Mouse (Mus musculus) forebrain, embryonic 15.5 days (tissue): ENCODE measurements around the gene Lin54. TPM values are rescaled to one million over a fixed set of nuclear protein-coding genes. Genes with fewer than 3 reads are reported as not detected.

Experiments
- ATAC-seq: fragments of 200-750 bp; cut with Nextera tagmentation; replicated peaks from 2 replicates; pipeline ENCODE4 v1.8.0; 2017; ENCODE audit warnings: mild to moderate bottlenecking, moderate TSS enrichment, moderate library complexity
- H3K27ac ChIP-seq: fragments of 300-500 bp; sonication (generic); replicated peaks from 2 replicates; pipeline ENCODE4 v1.5.1; 2015; ENCODE audit warnings: mild to moderate bottlenecking, inconsistent platforms
- H3K27me3 ChIP-seq: fragments of 300-500 bp; sonication (generic); 2 replicates; pipeline ENCODE4 v1.6.1; 2015; ENCODE audit warnings: inconsistent platforms
- H3K36me3 ChIP-seq: fragments of 300-500 bp; sonication (generic); 2 replicates; pipeline ENCODE4 v1.6.1; 2015; ENCODE audit warnings: mild to moderate bottlenecking, inconsistent platforms
- H3K4me1 ChIP-seq: fragments of 300-500 bp; sonication (generic); 2 replicates; pipeline ENCODE4 v1.6.1; 2015; ENCODE audit warnings: inconsistent platforms
- H3K4me2 ChIP-seq: fragments of 300-500 bp; sonication (generic); replicated peaks from 2 replicates; pipeline ENCODE4 v1.6.1; 2015; ENCODE audit warnings: mild to moderate bottlenecking, inconsistent platforms
- H3K4me3 ChIP-seq: fragments of 300-500 bp; sonication (generic); 2 replicates; pipeline ENCODE4 v1.5.1; 2015; ENCODE audit warnings: mild to moderate bottlenecking, inconsistent platforms
- H3K9ac ChIP-seq: fragments of 300-500 bp; sonication (generic); replicated peaks from 2 replicates; pipeline ENCODE4 v1.6.1; 2015; ENCODE audit warnings: mild to moderate bottlenecking, inconsistent platforms
- H3K9me3 ChIP-seq: fragments of 300-500 bp; sonication (generic); 2 replicates; pipeline ENCODE4 v1.6.1; 2016; ENCODE audit warnings: inconsistent platforms
- WGBS: fragments of 180-500 bp; shearing (Covaris S2); methylation state at CpG from one replicate; pipeline ENCODE4 v1.1.7; 2015; ENCODE audit warnings: mixed read lengths; 5-methylcytosine and 5-hydroxymethylcytosine counted together
- polyA plus RNA-seq: library from polyadenylated mRNA; unstranded; fragments of >200 nt; fragmentation: Nextera tagmentation; extraction: Ambion mirVana; gene quantifications from 2 replicates; pipeline ENCODE4 v1.2.1, GENCODE M21; 2015

The Lin54 gene
- polyA plus RNA-seq, result 8.3 and 10.0 TPM in 2 replicates

GRCm38 (mm10) chr5:100500458-100500961, at the start of gene Lin54:
Gene Lin54 (minus strand): TSS chr5:100500639.
- peak within 1 kb of the TSS; percentile 80 for H3K4me3 ChIP-seq
- H3K9ac ChIP-seq, result peak within 1 kb of the TSS; percentile 52
- H3K36me3 ChIP-seq, result no peaks in the 10 kb centered on the region
- ATAC-seq, result peak; percentile 93
- peak within 1 kb of the TSS; percentile 76 for H3K27ac ChIP-seq
- under 1% methylated on average over 58 of the region's 60 CpGs for WGBS
- H3K9me3 ChIP-seq, result no peaks in the 10 kb centered on the region
- peaks cover 23% of the 10 kb centered on the region for H3K4me1 ChIP-seq
- peak within 1 kb of the TSS; percentile 92 for H3K4me2 ChIP-seq
- no peaks in the 10 kb centered on the region for H3K27me3 ChIP-seq

GRCm38 (mm10) chr5:100550151-100550550, 49.7 kb upstream of the Lin54 start:
- Histone ChIP-seq H3K27ac (no peak overlapping the region), H3K9ac (no peak overlapping the region), H3K4me3 (no peak overlapping the region), H3K27me3 (no peaks in the 10 kb centered on the region), H3K4me1 (no peaks in the 10 kb centered on the region), H3K36me3 (peaks cover 45% of the 10 kb centered on the region), H3K9me3 (no peaks in the 10 kb centered on the region), H3K4me2 (no peak overlapping the region)
- WGBS, result 87% methylated on average over 1 of the region's 1 CpGs
- ATAC-seq, result no peak

GRCm38 (mm10) chr5:100549311-100549710, 48.9 kb upstream of the Lin54 start:
- H3K4me2 ChIP-seq, result no peak overlapping the region
- no peak for ATAC-seq
- H3K36me3 ChIP-seq, result peaks cover 52% of the 10 kb centered on the region
- no peaks in the 10 kb centered on the region for H3K4me1 ChIP-seq
- WGBS, result 97% methylated on average over 4 of the region's 4 CpGs
- no peaks in the 10 kb centered on the region for H3K27me3 ChIP-seq
- H3K27ac ChIP-seq, result no peak overlapping the region
- no peaks in the 10 kb centered on the region for H3K9me3 ChIP-seq
- H3K4me3 ChIP-seq, result no peak overlapping the region
- H3K9ac ChIP-seq, result no peak overlapping the region

GRCm38 (mm10) chr5:100548236-100548635, 47.8 kb upstream of the Lin54 start:
- WGBS, result 95% methylated on average over 2 of the region's 2 CpGs

GRCm38 (mm10) chr5:100546294-100547080, 46.0 kb upstream of the Lin54 start:
- Histone ChIP-seq H3K4me1 (no peaks in the 10 kb centered on the region), H3K4me2 (no peak overlapping the region), H3K9me3 (no peaks in the 10 kb centered on the region), H3K9ac (no peak overlapping the region), H3K36me3 (peaks cover 70% of the 10 kb centered on the region), H3K27me3 (no peaks in the 10 kb centered on the region), H3K27ac (no peak overlapping the region), H3K4me3 (no peak overlapping the region)
- 95% methylated on average over 6 of the region's 6 CpGs for WGBS
- no peak for ATAC-seq

More at GRCm38 (mm10) chr5:100548236-100548635, 47.8 kb upstream of the Lin54 start:
- Histone ChIP-seq H3K4me3 (no peak overlapping the region), H3K36me3 (peaks cover 57% of the 10 kb centered on the region), H3K27me3 (no peaks in the 10 kb centered on the region), H3K4me2 (no peak overlapping the region), H3K27ac (no peak overlapping the region), H3K9me3 (no peaks in the 10 kb centered on the region), H3K4me1 (no peaks in the 10 kb centered on the region), H3K9ac (no peak overlapping the region)
- no peak for ATAC-seq

GRCm38 (mm10) chr5:100536638-100537037, 36.2 kb upstream of the Lin54 start:
- no peak for ATAC-seq
- no peak overlapping the region for H3K4me3 ChIP-seq
- no peak overlapping the region for H3K4me2 ChIP-seq
- no peaks in the 10 kb centered on the region for H3K9me3 ChIP-seq
- no peaks in the 10 kb centered on the region for H3K27me3 ChIP-seq
- H3K36me3 ChIP-seq, result peaks cover 59% of the 10 kb centered on the region
- H3K4me1 ChIP-seq, result no peaks in the 10 kb centered on the region
- no peak overlapping the region for H3K27ac ChIP-seq
- 97% methylated on average over 3 of the region's 3 CpGs for WGBS
- H3K9ac ChIP-seq, result no peak overlapping the region

- ATAC-seq, result no peak
- 85% methylated on average over 7 of the region's 7 CpGs for WGBS
- Histone ChIP-seq H3K4me1 (no peaks in the 10 kb centered on the region), H3K36me3 (peaks cover 60% of the 10 kb centered on the region), H3K27me3 (no peaks in the 10 kb centered on the region), H3K4me3 (no peak overlapping the region), H3K9ac (no peak overlapping the region), H3K27ac (no peak overlapping the region), H3K4me2 (no peak overlapping the region), H3K9me3 (no peaks in the 10 kb centered on the region)
Observed at GRCm38 (mm10) chr5:100535826-100536225, 35.4 kb upstream of the Lin54 start.

GRCm38 (mm10) chr5:100526164-100526563, 25.7 kb upstream of the Lin54 start:
- Histone ChIP-seq H3K4me3 (no peak overlapping the region), H3K27me3 (no peaks in the 10 kb centered on the region), H3K36me3 (peaks cover 27% of the 10 kb centered on the region), H3K4me2 (no peak overlapping the region), H3K4me1 (no peaks in the 10 kb centered on the region), H3K9me3 (no peaks in the 10 kb centered on the region), H3K27ac (no peak overlapping the region), H3K9ac (no peak overlapping the region)
- ATAC-seq, result no peak
- WGBS, result 90% methylated on average over 7 of the region's 7 CpGs

- ATAC-seq, result no peak
- Histone ChIP-seq H3K4me3 (no peak overlapping the region), H3K27ac (no peak overlapping the region), H3K9ac (no peak overlapping the region), H3K9me3 (no peaks in the 10 kb centered on the region), H3K4me2 (no peak overlapping the region), H3K27me3 (no peaks in the 10 kb centered on the region), H3K4me1 (peaks cover 2% of the 10 kb centered on the region; the same call in 1 of the 2 replicates), H3K36me3 (peaks cover 22% of the 10 kb centered on the region)
- WGBS, result 85% methylated on average over 3 of the region's 3 CpGs
Observed at GRCm38 (mm10) chr5:100525620-100526019, 25.2 kb upstream of the Lin54 start.

GRCm38 (mm10) chr5:100524921-100525320, 24.5 kb upstream of the Lin54 start:
- no peak overlapping the region for H3K27ac ChIP-seq
- peaks cover 15% of the 10 kb centered on the region for H3K36me3 ChIP-seq
- 95% methylated on average over 9 of the region's 9 CpGs for WGBS
- H3K9me3 ChIP-seq, result no peaks in the 10 kb centered on the region
- no peak overlapping the region for H3K9ac ChIP-seq
- no peak overlapping the region for H3K4me2 ChIP-seq
- H3K4me1 ChIP-seq, result peaks cover 9% of the 10 kb centered on the region
- no peak for ATAC-seq
- no peaks in the 10 kb centered on the region for H3K27me3 ChIP-seq
- no peak overlapping the region for H3K4me3 ChIP-seq

- H3K27ac ChIP-seq, result no peak overlapping the region
- ATAC-seq, result no peak
- no peak overlapping the region for H3K9ac ChIP-seq
- H3K4me3 ChIP-seq, result no peak overlapping the region
- WGBS, result 83% methylated on average over 1 of the region's 1 CpGs
- H3K4me1 ChIP-seq, result peaks cover 18% of the 10 kb centered on the region
- H3K4me2 ChIP-seq, result no peak overlapping the region
- no peaks in the 10 kb centered on the region for H3K27me3 ChIP-seq
- H3K9me3 ChIP-seq, result no peaks in the 10 kb centered on the region
- 0 out of 2 replicates have a peak, but pooled peaks cover under 1% of the 10 kb centered on the region for H3K36me3 ChIP-seq
Observed at GRCm38 (mm10) chr5:100523331-100523730, 22.9 kb upstream of the Lin54 start.

- no peaks in the 10 kb centered on the region for H3K36me3 ChIP-seq
- H3K4me1 ChIP-seq, result peaks cover 24% of the 10 kb centered on the region
- H3K4me3 ChIP-seq, result no peak overlapping the region
- no peak for ATAC-seq
- H3K27me3 ChIP-seq, result no peaks in the 10 kb centered on the region
- no peak overlapping the region for H3K4me2 ChIP-seq
- H3K9me3 ChIP-seq, result no peaks in the 10 kb centered on the region
- H3K9ac ChIP-seq, result no peak overlapping the region
- 90% methylated on average over 2 of the region's 2 CpGs for WGBS
- no peak overlapping the region for H3K27ac ChIP-seq
Observed at GRCm38 (mm10) chr5:100520223-100520622, 19.8 kb upstream of the Lin54 start.
